Mouse (Mus musculus) ovary, postnatal 10 days (tissue): ENCODE measurements at regions not wholly inside any gene's neighbourhood (a gene's known extent, or its start where the extent isn't known, plus 50 kb on each side); places are given as distances from the start of the nearest gene placed in this dataset.
"Not testable (repeated sequence)": the region's sequence is repeated elsewhere in the genome, so short reads cannot be mapped to it uniquely, and the experiment has no call there.

Source experiments
- DNase-seq: peaks from one replicate; pipeline ENCODE4 v3.0.0; 2022; ENCODE audit warnings: low spot score

DNA sequence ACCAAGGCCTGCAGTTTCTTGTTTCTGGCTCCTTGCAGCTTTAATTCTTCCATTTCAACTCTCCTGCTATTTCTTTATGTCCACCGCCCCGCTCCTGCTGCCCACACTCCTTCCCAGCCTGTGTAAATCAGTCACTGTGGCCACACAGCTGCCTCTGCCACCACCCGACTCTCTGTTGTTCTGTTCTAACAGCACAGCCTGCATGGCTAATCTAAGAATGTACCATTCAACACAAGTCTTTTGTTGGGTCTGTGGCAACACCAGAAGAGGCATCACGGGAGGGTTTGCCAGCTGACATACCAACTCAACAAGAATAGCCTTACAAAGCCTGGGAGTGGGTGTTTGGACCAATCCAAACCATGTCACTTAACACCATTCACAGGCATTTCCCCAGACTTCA is 264.9 kb upstream of the Pum3 start:
- no peak for DNase-seq

DNA sequence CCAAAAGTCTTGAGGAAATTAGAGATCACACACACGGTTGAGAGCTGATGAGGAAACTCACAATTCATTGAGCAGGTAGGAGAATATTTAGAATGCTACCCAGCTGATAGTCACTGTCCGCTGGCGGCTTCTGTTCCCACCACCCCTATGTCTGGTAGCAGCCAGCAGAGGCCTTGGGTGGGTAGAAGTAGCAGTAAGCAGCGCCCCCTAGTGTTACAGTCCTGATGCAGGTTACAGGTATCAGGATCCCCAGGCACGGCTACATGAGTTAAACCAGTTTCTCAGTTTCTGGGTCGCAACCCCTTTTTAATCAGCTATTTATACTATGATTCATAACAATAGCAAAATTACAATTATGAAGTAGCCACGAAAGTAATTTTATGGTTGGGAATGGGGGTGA is 264.1 kb upstream of the Pum3 start:
- DNase-seq: no peak

DNA sequence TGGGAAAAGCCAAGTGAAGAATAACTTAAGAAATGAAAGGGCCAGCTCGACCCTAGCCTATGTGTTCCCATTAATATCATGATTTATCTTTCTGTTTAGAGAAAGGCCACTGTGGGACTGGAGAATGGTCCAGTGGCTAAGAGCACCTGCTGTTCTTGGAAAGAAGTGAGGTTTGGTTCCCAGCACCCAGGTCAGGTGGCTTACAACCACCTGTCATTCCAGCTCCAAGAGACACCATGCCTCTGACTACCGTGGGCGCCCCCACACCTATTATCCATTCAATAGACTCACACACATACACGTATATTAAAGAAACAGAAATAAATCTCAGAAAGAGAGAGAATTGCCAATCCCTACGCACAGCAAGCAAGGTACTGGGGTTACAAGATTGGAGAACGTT is 263.3 kb upstream of the Pum3 start:
- DNase-seq: no peak

DNA sequence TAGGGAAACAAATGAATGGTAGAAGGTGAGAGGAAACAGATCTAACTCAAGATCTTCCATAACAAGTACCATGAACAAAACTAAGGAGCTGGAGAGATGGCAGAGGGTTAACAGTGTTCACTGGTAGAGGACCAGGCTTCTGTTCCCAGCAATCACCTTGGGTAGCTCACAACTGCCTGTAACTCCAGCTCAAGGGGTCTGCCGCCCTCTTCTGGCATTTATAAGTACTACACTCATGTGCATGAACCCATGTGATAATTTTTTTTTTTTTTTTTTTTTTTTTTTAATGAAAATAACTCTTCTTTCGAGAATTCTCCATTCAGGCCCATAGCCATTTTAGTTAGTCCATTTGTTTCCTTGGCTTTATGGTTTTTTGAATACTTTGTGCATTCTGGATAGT is 253.8 kb upstream of the Pum3 start:
- no peak for DNase-seq

DNA sequence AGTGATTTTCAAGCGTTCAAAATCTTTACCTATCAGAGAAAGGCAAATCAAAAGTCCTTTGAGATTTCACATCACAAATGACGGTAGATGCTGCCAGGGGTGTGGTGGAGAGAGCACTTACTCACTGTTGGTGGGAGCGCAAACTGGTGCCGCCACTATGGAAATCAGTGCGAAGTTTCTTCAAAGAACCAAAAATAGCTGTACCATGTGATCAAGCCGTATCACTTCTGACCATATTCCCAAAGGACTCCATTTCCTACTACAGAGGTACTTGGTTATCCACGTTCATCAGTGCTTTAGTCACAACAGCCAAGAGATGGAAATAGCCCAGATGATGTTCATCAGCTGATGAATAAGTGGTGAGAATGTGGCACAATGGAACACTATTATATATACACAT is 249.8 kb upstream of the Pum3 start:
- DNase-seq: no peak

DNA sequence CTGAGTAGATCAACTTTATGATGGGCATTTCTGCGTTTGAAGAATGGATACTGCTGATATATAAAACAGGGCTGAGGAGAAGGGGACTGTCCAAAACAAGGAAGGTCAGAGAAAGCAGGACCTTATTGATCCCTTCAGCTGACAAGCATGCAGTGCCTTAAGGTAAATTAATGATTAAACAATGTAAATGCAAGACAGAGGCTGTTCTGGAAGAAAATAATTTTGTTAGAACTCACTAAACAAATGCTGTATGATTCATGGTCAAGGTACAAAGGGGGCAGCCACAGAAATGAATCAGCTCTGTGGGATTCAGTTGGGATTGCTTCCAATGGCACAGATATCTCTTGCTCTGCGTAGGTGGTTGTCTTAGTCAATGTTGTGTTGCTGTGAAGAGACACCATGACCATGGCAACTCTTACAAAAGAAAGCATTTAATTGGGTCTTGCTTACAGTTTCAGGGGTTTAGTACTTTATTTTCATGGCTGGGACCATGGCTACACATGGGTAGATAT is 243.1 kb upstream of the Pum3 start:
- DNase-seq: no peak

DNA sequence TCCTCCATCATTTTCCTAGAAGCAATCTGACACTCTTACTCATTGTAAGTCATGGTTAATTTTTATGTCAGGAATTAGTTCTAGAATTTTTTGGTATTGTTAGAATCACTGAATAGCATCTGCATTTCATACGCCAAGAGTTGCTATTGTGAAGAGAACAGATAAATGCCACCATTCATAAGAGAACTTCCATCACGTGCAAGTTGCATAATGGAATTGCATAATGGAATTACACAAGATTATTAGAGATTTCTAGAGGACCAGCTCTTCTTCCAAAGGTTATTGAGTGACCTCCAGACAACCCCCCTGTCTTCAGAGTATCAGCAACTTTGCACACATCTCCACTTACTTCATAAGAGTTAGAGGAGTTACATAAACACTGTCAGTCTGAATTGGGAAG is 233.7 kb upstream of the Pum3 start:
- DNase-seq: no peak

DNA sequence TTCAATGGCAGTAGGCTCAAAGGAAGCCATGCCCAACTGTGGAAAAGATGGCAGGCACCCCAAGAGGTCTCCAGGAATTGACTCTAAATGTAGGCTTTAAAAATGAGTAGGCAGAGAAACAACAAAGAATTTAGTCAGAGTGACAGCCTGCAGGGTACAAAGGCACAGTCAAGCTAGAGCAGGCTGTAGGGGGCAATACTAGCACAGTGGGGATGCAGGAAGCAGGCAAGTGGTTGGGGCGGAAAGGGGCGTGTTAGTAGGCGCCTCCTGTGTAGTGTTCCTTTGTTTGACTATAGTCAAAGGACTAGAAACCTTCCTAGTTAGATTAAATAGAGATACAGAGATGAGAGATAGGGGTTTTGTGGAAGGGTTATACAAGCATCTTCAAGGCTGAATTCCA is 211.4 kb upstream of the Pum3 start:
- no peak for DNase-seq

DNA sequence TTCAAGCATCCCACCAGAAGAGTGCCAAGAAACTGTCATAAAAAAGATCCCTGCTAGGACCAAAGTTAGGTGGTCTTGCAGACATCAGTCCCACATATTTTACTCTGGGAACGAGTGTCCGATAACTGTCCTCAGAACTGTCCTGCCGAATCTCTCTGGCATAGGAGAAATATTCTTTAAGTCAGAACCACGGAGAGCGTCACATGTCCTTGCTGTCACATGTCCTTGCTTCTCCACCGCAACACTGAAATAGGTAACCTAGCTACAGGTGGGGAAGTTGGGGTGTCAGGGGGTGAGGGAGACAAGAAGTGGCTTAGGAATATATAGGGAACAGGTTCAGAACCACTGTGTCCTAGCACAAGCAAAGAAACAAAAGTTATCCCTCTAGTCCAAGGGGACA is 203.5 kb upstream of the Pum3 start:
- no peak for DNase-seq

DNA sequence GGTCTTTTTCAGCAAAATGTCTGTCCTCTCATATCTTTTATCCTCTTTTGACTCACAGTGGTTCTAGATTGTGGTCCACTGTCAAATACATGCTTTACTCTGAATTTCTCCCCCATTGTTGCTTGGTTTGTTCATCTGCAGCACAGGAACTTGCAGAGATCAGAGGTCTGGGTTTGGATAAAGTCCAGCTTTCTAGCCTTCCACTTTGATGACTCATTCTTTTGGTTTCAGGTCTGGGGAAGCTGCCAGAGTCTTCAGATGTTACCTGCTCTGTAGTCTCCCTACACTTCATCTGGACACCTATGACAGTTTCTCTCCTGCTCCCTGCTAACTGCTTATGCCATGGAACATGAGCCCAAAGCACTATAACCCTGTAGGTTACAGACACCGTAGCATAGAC is 198.0 kb upstream of the Pum3 start:
- DNase-seq: no peak

DNA sequence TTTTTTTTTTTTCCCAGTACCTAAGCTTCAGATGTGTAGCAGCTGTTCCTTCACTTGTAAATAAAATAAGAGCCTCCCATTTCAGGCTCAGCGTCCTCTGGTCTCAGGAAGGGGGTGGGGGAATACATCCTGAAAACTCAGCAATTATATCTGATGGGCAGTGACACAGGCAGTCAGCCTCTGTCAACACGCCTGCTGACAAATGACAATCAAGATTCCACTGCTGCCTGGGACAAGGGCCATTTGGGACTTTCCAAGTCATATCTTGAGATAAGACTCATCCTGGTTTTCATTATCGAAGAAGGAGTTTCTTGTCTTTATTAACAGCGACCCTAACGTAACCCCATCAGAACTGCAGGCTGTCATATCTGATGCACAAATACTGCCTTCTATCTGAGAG is 187.9 kb upstream of the Pum3 start:
- no peak for DNase-seq

DNA sequence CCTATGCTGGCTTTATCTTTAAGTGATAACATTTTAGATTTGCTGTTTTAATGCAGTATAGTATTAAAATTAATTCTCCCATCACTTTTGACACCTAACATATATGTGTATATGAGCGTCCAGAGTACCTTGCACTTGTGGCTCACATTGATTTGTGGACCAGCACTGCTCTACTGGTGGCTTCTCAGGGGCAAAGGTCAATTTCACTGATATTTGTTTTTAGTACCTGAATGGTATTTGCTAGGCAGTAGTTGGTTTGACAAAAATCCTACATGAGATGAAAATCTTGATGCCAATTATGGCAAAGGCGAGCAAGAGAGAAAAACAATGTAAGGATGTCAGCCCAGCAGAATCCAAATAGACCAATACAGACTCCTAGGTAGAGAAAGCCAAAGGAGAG is 177.3 kb upstream of the Pum3 start:
- DNase-seq: no peak

DNA sequence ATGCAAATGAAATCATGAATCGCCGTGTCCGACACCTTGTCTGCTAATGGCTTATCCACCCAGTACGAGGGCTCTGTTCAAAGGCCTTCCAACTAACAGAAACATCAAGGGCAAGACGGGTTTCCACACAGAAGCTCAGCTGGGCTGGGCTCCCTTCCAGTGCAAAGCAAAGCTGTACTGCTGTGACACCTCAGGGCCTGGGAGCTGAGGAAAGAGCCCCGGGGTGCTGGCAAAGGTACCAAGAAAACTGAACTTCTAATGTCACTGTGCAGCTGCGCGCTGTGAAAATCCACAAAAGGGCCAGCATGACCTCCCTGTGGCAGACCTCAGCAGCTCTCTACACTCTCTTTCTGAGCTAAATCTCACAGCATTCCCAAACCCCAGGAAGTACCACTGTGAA is 173.7 kb upstream of the Pum3 start:
- DNase-seq: no peak

DNA sequence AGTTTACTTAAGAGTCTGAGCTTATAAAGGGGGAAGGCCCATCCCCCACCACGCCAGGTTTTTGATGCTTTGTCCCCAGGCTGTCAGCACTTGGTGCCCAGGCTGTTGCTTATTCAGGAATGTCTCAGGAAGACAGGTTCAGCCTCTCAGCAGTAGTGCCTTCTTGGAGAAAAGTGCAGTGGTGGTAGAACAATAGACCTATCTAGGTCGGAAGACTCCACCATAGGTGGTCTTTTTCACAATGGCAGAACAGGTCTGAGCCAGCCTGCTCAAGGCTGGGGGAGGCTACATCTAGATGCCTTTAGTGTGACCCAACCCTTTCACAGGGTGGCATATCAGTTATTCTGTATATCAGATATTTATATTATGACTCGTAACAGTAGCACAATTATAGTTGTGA is 171.9 kb upstream of the Pum3 start:
- no peak for DNase-seq

DNA sequence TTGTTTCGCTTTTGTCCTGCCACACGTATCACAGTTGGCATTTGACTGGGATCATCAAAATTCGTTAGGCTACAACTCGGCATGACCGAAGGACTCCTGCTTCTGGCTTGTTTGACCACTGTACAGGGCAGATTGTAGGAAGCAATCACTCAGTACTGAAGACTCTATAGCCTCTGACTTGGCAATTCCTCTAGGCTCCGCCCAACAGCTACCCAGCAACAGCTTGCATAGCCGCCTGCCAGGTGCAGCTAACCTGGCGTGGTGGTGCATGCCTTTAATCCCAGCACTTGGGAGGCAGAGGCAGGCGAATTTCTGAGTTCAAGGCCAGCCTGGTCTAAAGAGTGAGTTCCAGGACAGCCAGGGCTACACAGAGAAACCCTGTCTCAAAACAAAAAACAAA is 170.8 kb upstream of the Pum3 start:
- not testable (repeated sequence) for DNase-seq

DNA sequence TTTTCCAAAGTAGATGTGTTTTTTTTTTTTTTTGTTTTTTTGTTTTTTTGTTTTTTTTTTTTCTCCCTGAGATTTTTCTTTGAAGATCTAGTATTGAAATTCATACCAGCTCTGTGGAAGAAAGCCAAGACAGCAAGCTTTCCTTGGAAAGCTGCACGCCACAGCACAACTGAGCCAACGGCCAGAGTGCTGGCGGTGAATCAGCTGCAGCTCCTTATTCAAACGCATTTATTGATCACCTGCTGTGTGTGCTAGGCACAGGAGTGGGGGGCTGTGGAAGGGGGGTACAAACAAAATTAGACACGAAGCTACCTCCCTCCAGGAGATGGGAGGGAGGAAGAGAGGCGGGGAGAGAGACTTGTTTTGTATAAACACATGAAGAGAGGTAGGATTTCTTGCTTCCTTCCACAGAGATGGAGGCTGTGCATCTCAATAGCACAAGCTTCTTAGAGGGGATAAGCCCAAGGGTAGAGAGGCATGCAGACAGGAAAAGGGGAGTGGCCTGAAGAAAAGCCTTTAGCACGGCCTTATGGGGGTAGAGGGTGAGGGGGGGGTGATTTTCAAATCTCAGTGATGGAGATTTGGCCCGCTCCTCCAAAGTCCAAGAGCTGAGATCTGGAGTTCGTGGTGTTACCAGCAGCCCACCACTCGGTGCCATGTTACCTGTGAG is 170.1 kb upstream of the Pum3 start:
- DNase-seq: no peak

DNA sequence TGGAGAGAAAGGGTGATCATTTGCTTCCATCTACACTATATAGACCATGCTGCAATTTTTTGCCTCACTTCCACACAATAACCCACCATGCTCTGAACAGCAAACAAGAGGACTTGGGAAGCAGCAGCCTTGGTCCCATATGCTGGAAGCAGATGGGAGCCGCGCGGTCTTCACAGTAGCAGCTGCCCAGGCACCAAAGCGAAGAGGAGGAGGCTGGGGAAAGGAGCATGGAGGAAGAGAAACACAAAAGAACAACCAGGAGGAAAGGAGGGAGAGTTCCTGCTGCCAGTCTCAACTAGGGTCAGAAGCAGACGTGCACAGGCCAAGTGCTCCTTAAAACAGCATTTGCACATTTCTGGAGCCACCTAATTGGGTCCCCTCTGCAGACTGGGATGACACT is 168.7 kb upstream of the Pum3 start:
- no peak for DNase-seq

DNA sequence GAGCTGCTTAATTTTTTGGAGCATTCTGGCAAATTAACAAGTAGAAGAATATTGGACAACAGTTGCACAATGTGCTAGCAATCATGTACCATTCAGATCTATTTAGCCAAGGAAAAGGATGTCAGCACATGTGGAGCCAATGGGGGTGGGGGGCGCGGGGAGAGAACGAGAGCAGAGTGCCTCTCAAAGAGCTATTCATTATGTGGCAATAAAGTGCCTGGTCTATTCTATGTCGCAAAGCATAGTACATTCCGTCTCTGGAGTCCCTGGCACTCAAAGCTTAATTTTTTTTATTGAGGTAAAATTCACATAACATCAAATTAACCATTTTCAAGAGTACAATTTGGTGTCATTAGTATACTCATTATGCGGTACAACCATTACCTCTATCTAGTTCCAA is 155.9 kb upstream of the Pum3 start:
- no peak for DNase-seq

DNA sequence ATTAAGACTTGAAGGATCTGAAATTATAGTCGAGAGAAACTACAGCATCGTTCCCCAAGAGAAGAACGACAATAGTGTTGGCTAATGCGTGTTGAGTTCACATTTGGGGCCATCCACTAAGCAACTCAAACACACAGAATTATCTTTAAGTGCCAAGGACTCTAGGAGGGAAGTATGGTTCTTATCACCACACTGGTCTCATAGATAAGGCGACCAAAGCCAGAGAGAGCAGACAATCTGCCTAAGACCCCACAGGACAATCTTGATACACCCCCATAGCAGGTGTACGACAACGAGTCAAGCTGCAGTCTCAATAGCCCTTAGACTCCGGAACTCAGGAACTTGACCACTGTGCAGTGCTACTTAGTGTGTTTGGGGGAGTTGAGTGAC is 152.5 kb upstream of the Pum3 start:
- DNase-seq: no peak

DNA sequence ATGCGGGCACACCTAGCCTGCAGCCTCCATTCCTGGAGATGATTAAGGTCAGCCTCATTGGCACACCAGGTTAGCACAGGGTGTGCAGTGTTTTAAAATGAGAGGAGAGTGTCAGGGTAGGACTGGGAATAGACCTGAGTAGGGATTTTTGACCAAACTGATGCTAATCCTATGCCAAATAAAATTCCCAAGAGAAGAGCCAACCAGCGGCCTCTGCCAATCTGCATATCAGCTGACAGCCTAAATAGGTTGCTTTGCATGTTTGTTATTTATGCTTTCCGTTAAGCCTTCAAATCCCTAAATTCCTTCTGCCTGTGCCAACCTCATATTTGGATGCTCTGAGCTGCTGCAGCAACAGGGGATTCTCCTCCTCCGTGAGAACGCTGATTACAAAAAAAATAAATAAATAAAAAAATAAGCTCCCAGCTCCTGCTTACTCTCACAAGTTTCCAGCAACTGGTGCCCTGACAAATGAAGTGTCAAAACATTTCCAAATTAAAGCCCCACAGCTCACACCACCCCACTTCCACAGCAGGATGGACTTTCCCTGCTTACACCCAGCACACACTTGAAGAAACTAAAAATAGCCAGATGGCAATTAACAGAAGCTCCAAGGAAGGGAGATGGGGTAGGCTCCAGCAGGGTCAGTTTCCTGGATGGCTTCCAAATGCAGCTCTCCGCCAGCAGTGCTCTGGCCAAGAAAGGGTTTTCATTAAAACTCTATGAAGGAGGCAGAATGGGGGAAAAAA is 151.9 kb upstream of the Pum3 start:
- DNase-seq: no peak

DNA sequence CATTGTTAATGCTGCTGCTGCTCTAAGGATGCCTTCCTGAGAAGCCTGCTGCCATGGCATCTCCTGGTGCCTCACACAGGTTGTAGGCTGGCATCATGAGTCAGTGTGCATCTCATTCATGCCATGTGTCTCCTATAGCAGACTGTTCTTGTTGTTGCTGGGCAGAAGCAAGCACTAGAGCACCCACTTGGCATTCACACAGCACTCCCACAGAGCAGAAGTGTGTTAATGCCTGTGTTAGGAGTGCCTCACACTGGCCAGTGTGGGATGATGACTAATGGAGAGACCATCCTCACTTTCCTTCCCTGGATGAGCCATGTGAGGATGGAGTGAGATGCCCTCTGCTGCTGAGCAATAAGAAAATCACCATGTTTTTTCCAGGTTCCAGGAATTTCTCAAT is 146.9 kb upstream of the Pum3 start:
- no peak for DNase-seq

DNA sequence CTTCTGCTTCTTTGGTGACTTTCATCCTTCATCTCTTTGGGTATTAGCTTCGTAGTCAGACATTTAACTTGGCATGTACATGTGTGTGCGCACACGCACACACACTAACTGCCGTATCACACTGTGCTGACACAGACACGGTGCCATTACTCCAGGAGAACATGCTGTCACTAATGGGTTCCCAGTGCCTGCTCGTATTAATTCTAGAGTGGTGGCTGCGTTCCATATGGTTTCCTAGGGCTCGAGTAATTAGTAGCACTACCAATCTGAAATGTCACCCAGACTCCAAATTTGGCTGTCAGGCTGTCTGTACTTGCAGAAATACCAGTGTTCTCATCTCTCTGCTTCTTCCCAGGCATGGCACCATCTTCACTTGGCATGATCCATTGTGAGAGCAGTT is 137.3 kb upstream of the Pum3 start:
- no peak for DNase-seq

DNA sequence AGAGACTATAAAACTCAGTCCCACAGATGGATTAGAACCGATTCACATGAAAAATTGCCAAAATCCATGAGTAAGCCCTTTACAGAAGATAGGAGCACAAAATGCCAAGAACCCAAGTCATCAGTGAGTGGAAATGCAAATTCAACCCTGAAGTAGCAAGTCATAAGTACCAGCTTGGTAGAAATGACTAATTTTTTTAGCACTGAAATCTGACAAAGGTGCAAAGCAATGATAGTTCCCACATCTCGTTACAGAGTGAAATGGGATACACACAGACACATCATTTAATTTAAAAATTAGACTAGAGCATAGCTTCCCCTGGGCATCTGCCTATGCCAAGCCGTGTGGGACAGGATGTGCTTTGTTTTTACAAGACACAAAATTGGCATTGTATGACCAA is 136.4 kb upstream of the Pum3 start:
- DNase-seq: no peak

DNA sequence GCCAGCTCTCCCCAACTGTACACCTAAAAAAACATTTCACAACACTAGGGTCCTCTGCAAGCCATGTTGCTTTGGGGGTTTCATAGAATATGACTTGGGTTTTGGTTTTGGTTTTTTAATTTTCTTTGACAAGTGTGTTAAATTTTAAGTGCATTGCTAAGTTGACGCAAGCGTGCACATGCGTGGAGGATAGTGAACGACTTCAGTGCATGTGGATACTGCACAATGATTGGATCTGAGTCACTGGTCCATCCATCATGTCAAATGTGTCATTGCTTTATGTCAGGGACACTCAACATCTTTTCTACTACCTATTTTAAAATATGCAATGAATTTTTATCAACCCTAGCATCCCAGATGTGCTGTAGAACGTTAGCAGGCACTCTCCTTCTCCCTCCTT is 134.5 kb upstream of the Pum3 start:
- no peak for DNase-seq
